Comparison of ENCODE assay signal across 8 mouse cellular contexts in genomic region chr2:19715564-19716238, GRCm38 (mm10). TPM values are rescaled to one million over a fixed set of nuclear protein-coding genes. Genes with fewer than 3 reads are reported as not detected.
A peak's percentile ranks its signal among the peaks of the same experiment; 100 is the strongest.
DNase-seq lines count a peak whose midpoint lies in the region; ATAC-seq and TF ChIP-seq lines count a peak whose summit lies in the region.

No protein-coding gene starts in this region.

- ATAC-seq in Patski = peak; percentile 46

- POLR2A ChIA-PET in Patski (lab: Charles Lee) = no interaction called here

- 7% methylated on average over 11 of the region's 11 CpGs for WGBS in lung, adult 2 months

- peak; percentile 87 for TF ChIP-seq CTCF in Patski (IDR thresholded peaks at IDR 0.05)
- TF ChIP-seq CTCF in lung, adult 2 months (IDR thresholded peaks at IDR 0.05; ENCODE audit: insufficient read depth, low read length) = peak; percentile 68

- CTCF ChIA-PET in Patski (lab: Charles Lee) = interaction anchor here (0.7 to 2.0 kb wide), 10 partner anchors 8 to 195 kb away, joined by 3 to 7 read pairs (median 4); no protein-coding TSS in a partner anchor

- in situ Hi-C loops in Patski (cut with MboI; ENCODE audit: low pct_unique_long_range_greater_than_20kb) = loop anchor here (5.0 kb wide), 1 partner anchor 183 kb away; no protein-coding TSS in a partner anchor

- H3K27me3 ChIP-seq in Patski = no peaks in the 10 kb centered on the region

- no peak for DNase-seq in Patski (ENCODE audit: low read depth, low spot score)
- peak; percentile 30 for DNase-seq in cerebellum, adult 8-10 months
- DNase-seq in forelimb bud, embryonic 11.5 days (ENCODE audit: low read depth, low spot score) = peak; percentile 78
- peak; percentile 80 for DNase-seq in heart, postnatal 4 days
- peak; percentile 37 to 71 for DNase-seq in layer of hippocampus, adult 18-20 months (ENCODE audit: low spot score in 2 of 2)
- DNase-seq in lung, adult 2 months = peak; percentile 54
- DNase-seq in ovary, postnatal 14 days (ENCODE audit: low spot score) = peak; percentile 34
- peak; percentile 64 to 66 for DNase-seq in thymus, postnatal 36 days

- no peak for TF ChIP-seq POLR2A in lung, adult 2 months (IDR thresholded peaks at IDR 0.05; ENCODE audit: borderline replicate concordance, extremely low read depth, low read depth, low read length)

- H3K4me1 ChIP-seq in lung, adult 2 months (ENCODE audit: control insufficient read depth, insufficient read depth, low read length) = no peaks in the 10 kb centered on the region

- no peak overlapping the region for H3K4me3 ChIP-seq in lung, adult 2 months (replicated peaks; ENCODE audit: extremely low read depth, low read depth, low read length)

RNA-seq across cellular contexts. Expression of gene Otud1, which starts 58.1 kb away (rescaled TPM):
- polyA plus RNA-seq in Patski (2021) = 12.7 TPM
- 10 to 100 TPM; 37.0 to 38.4 TPM for total RNA-seq in heart, postnatal 4 days (2021)
- total RNA-seq in layer of hippocampus, adult 18-20 months (2021) = 10 to 100 TPM; 13.8 to 14.4 TPM
- 19.3 and 35.7 TPM in 2 replicates for polyA plus RNA-seq in lung, adult 2 months (2012; rRNA removed)
